Mouse (Mus musculus) embryonic facial prominence, embryonic 11.5 days (tissue): Measurements from ENCODE around the gene Shroom3. TPM values are rescaled to one million over a fixed set of nuclear protein-coding genes. Genes with fewer than 3 reads are reported as not detected.

Source experiments
- ATAC-seq: fragments of 200-750 bp; cut with Nextera tagmentation; replicated peaks from 2 replicates; pipeline ENCODE4 v1.8.0; 2017; ENCODE audit warnings: low read depth; ENCODE audit not compliant: insufficient number of reproducible peaks, low FRiP score, low TSS enrichment
- DNase-seq: peaks from one replicate; pipeline ENCODE4 v3.0.0-alpha.2; 2015; ENCODE audit warnings: low spot score
- H3K27ac ChIP-seq: fragments of 300-500 bp; sonication (generic); replicated peaks from 2 replicates; pipeline ENCODE4 v1.5.1; 2014; ENCODE audit warnings: mild to moderate bottlenecking, low read depth, low read length, control low read depth
- H3K27me3 ChIP-seq: fragments of 300-500 bp; sonication (generic); 2 replicates; pipeline ENCODE4 v1.6.1; 2014; ENCODE audit warnings: mild to moderate bottlenecking, low read length, moderate library complexity, mixed read lengths; ENCODE audit not compliant: control insufficient read depth, insufficient read depth
- H3K36me3 ChIP-seq: fragments of 300-500 bp; sonication (generic); replicated peaks from 2 replicates; pipeline ENCODE4 v1.6.1; 2014; ENCODE audit warnings: low read depth, mild to moderate bottlenecking, low read length, moderate library complexity, mixed read lengths; ENCODE audit not compliant: control insufficient read depth, insufficient read depth
- H3K4me1 ChIP-seq: fragments of 300-500 bp; sonication (generic); 2 replicates; pipeline ENCODE4 v1.6.1; 2014; ENCODE audit warnings: low read length, mixed read lengths; ENCODE audit not compliant: control insufficient read depth, insufficient read depth
- H3K4me2 ChIP-seq: fragments of 300-500 bp; sonication (generic); 2 replicates; pipeline ENCODE4 v1.6.1; 2014; ENCODE audit warnings: low read depth, mild to moderate bottlenecking, control low read depth, low read length, moderate library complexity
- H3K4me3 ChIP-seq: fragments of 300-500 bp; sonication (generic); 2 replicates; pipeline ENCODE4 v1.5.1; 2014; ENCODE audit warnings: low read depth, low read length, control low read depth
- H3K9ac ChIP-seq: fragments of 300-500 bp; sonication (generic); replicated peaks from 2 replicates; pipeline ENCODE4 v1.6.1; 2014; ENCODE audit warnings: mild to moderate bottlenecking, control low read depth, low read length
- H3K9me3 ChIP-seq: fragments of 300-500 bp; sonication (generic); replicated peaks from 2 replicates; pipeline ENCODE4 v1.6.1; 2016; ENCODE audit warnings: mild to moderate bottlenecking, low read length, inconsistent platforms, mixed read lengths; ENCODE audit not compliant: control insufficient read depth
- WGBS: fragments of 180-500 bp; shearing (Covaris S2); extraction: QIAGEN DNeasy Blood & Tissue Kit; methylation state at CpG from one replicate; pipeline ENCODE4 v1.1.7; 2014; 5-methylcytosine and 5-hydroxymethylcytosine counted together
- polyA plus RNA-seq: library from polyadenylated mRNA; unstranded; fragments of >200 nt; fragmentation: Nextera tagmentation; extraction: Ambion mirVana; gene quantifications from 2 replicates; pipeline ENCODE4 v1.2.1, GENCODE M21; 2014

Shroom3 gene
- polyA plus RNA-seq, 1 experiment from 2014 or later, result 2.2 TPM

DNA sequence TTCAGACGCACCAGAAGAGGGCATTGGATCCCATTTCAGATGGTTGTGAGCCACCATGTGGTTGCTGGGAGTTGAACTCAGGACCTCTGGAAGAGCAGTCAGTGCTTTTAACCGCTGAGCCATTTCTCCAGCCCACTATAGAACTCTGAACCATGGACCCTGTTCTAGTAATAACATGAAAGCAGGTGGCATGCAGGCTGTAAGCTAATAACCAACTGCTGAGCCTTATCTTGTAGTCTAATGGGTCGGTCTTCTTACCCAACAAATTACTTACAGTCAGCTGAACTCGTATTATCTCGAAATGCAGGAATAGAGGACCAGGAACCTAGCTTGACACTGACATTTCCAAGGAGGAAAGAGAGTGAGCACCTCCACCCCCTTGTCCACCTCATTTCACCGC is 311.1 kb downstream of the Shroom3 start:
- no peak overlapping the region for H3K9ac ChIP-seq
- H3K36me3 ChIP-seq, result no peaks in the 10 kb centered on the region
- H3K4me1 ChIP-seq, result peaks cover 4% of the 10 kb centered on the region
- no peaks in the 10 kb centered on the region for H3K9me3 ChIP-seq
- no peak overlapping the region for H3K4me3 ChIP-seq
- ATAC-seq (no peak), DNase-seq (no peak)
- no peak overlapping the region for H3K4me2 ChIP-seq
- H3K27me3 ChIP-seq, result no peaks in the 10 kb centered on the region
- WGBS, result 82% methylated on average over 6 of the region's 6 CpGs
- no peak overlapping the region for H3K27ac ChIP-seq

DNA sequence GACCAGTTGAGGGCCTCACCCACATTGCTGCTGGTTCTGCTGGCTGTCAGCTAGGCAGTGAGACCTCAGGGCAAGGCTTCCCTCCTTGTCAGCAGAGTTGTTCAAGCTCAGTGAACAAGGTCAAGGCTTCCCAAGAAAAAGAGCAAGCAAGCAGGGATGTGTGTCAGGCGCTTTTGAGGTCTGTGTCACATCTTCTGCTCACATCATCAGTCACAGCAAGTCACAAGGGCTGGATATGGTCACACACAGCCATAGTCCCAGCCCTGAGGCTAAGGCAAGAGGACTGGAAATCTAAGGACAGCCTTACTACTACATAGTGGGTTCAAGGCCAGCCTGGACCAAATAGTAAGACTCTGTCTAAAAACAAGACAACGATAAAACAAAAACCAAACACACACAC is 311.6 kb downstream of the Shroom3 start:
- no peak overlapping the region for H3K4me2 ChIP-seq
- ATAC-seq, result no peak
- no peak overlapping the region for H3K4me3 ChIP-seq
- H3K27me3 ChIP-seq, result no peaks in the 10 kb centered on the region
- H3K9me3 ChIP-seq, result no peaks in the 10 kb centered on the region
- H3K36me3 ChIP-seq, result no peaks in the 10 kb centered on the region
- WGBS, result 84% methylated on average over 2 of the region's 2 CpGs
- no peak overlapping the region for H3K9ac ChIP-seq
- DNase-seq, result no peak
- H3K4me1 ChIP-seq, result peaks cover 4% of the 10 kb centered on the region
- no peak overlapping the region; the same call in 1 of the 2 replicates for H3K27ac ChIP-seq

DNA sequence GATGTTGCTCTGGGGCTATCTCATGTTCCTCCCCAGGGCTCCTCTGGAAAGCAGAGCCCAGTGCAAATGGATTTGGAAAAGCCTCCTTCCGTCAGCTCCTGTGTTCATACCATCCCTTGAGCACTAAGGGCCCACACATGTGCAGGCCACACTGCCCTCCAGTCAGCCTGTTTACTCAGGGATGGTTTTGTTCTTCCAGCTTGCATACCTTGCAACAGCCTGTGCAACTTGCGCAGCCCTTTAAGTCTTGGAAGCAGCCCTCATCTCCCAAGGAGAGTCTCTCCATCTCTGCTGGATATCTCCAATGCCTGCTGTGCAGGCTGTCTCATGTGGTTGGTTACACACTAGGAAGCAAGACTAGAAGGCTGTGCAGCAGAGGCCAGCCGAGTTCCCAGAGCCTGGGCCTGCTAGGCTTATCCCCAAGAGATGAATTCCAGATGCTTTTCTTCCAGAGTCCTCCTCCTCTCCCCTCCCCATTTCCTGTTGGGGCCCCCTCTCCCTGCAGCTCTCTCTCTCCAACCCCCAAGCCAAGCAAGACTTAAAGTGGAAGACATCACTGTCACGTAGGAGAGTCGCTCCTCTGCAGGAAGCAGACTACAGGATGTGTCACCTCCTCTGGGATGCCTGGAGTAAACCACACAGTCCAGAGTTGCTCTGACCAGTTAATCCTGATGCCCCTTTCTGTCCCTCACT is 314.3 kb downstream of the Shroom3 start:
- ATAC-seq (peak; percentile 89), DNase-seq (peak; percentile 93)
- whole genome bisulfite sequencing, result 20% methylated on average over 5 of the region's 5 CpGs
- Histone ChIP-seq H3K9me3 (no peaks in the 10 kb centered on the region), H3K9ac (peak overlapping the region; percentile 5; the same call in 1 of the 2 replicates), H3K27ac (peak overlapping the region; percentile 93), H3K4me3 (no peak overlapping the region), H3K4me2 (0 out of 2 replicates have a peak overlapping the region, but pooled peaks have one; percentile 8), H3K27me3 (no peaks in the 10 kb centered on the region), H3K4me1 (peaks cover 4% of the 10 kb centered on the region), H3K36me3 (no peaks in the 10 kb centered on the region)

DNA sequence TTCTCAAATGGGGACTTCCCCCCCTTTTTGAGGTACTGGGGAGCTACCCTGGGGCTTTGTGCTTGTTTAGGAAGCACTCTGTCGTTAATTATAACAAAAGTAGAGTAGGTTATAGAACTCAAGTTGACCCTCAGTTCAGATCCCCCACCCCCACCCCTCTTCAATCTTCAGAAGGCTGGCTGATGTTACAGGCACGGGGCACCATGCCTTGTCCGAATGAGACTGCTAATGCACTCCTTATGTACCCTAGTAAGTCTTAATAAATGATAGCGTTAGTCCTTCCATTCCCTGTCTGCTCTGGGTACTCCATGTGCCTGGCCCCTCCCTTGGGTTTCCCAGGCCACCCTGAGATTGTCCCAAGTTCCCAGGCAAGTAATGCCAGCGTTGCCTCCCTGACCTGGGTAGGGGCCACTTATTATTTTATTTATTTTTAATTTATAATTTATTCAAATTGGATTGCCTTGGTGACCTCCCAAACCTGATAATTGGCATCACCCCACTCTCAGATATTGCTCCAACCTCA is 315.3 kb downstream of the Shroom3 start:
- Histone ChIP-seq H3K36me3 (no peaks in the 10 kb centered on the region), H3K27ac (peak overlapping the region; percentile 93), H3K4me1 (peaks cover 4% of the 10 kb centered on the region), H3K4me3 (no peak overlapping the region), H3K9ac (no peak overlapping the region), H3K9me3 (no peaks in the 10 kb centered on the region), H3K27me3 (no peaks in the 10 kb centered on the region), H3K4me2 (no peak overlapping the region)
- WGBS, result 15% methylated on average over 5 of the region's 5 CpGs
- ATAC-seq (peak; percentile 57; the same call in 1 of the 2 replicates), DNase-seq (peak; percentile 74)

DNA sequence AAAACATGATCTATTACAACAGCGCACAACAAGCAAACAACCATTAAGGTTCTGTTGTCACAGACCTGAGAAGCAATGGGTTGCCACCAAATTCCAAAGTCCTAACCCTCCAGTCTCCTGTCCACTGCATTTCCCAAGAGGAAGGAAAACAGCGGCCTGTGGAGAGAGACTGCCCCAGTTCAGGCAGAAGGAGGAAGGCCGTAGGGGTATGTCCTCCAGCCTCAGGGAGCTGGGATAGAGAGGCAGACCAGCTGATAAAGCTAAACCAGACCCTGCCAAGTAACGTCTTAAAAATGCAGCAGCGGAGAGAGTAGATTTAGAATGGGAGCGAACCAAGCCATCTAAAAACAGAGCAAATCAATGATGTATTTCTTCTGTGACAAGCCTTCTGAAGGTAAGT is 316.8 kb downstream of the Shroom3 start:
- H3K27me3 ChIP-seq, result no peaks in the 10 kb centered on the region
- DNase-seq, result no peak
- H3K9ac ChIP-seq, result no peak overlapping the region
- no peaks in the 10 kb centered on the region for H3K36me3 ChIP-seq
- WGBS, result 70% methylated on average over 6 of the region's 6 CpGs
- H3K9me3 ChIP-seq, result no peaks in the 10 kb centered on the region
- no peak overlapping the region for H3K4me2 ChIP-seq
- ATAC-seq, result no peak
- H3K4me3 ChIP-seq, result no peak overlapping the region
- H3K4me1 ChIP-seq, result peaks cover 4% of the 10 kb centered on the region
- H3K27ac ChIP-seq, result no peak overlapping the region

DNA sequence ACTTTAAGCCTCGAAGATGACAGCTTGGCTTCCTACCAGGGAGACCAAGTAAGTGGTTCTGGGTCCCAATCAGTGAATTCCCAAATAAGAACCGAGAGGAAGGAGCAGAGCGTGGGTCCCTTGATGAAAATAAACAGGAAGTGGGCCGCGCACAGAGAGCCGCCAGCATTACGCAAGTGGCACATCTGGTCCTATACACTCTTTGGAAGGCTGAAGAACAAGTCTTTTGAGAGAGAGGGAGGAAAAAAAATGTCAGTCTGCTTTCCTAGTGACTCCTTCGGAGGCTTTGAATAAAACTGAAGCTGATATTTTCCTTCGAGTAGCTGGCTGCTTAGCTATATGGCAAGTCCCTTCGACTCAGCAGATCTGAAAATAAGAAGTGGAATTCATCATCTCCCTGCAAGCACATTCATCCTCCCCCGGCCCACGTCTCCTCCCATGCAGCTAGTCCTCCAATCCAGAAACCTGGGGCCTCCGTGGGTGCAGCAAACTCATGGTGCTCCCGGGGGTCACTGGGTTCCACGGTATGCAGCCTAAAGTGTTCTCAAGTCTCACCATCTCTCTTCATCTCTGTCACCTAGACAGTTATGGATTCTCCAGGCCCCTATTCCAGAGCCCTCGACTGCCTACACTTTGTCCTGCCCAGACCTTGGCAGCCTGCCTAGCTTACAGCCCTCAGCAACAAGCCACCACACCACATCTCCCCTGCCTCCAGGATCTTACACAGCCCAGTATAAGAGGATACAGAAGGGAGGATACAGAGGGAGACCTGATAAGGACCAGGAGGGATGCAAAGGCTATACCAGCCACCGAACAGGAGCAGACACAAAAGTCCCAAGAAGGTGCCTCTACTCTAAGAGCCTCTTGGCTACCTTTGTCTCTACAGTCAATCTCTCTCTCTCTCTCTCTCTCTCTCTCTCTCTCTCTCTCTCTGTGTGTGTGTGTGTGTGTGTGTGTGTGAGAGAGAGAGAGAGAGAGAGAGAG is 317.8 kb downstream of the Shroom3 start:
- no peaks in the 10 kb centered on the region for H3K36me3 ChIP-seq
- H3K4me1 ChIP-seq, result peaks cover 4% of the 10 kb centered on the region
- no peaks in the 10 kb centered on the region for H3K27me3 ChIP-seq
- H3K27ac ChIP-seq, result no peak overlapping the region; the same call in 1 of the 2 replicates
- no peaks in the 10 kb centered on the region for H3K9me3 ChIP-seq
- no peak overlapping the region for H3K9ac ChIP-seq
- ATAC-seq, result no peak
- no peak overlapping the region for H3K4me2 ChIP-seq
- peak; percentile 45 for DNase-seq
- 55% methylated on average over 17 of the region's 17 CpGs for WGBS
- no peak overlapping the region for H3K4me3 ChIP-seq

DNA sequence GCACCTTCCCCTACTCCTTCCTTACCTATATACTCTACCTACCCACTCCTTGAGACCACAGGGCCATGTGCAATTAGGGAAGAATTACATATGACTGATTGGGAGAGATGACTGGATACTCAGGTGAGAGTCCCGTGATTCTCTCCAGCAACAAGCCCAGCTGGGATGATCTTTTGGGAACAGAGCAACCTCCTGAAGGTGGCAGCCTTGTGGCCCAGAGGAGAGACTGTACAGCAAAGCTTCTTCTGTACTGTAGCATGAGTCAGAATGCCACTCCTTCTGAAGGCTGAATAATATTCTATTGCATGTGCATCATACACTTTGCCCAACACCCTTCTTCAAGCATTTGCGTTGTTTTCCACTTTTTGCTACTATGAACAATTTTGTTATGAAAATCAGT is 319.4 kb downstream of the Shroom3 start:
- DNase-seq (no peak), ATAC-seq (no peak)
- Histone ChIP-seq H3K36me3 (no peaks in the 10 kb centered on the region), H3K4me2 (no peak overlapping the region), H3K4me1 (peaks cover 4% of the 10 kb centered on the region), H3K27ac (no peak overlapping the region), H3K9me3 (no peaks in the 10 kb centered on the region), H3K27me3 (no peaks in the 10 kb centered on the region), H3K4me3 (no peak overlapping the region), H3K9ac (no peak overlapping the region)
- 90% methylated on average over 2 of the region's 2 CpGs for WGBS
